Mouse (Mus musculus): ENCODE data around the gene Als2. TPM values are rescaled to one million over a fixed set of nuclear protein-coding genes. Genes with fewer than 3 reads are reported as not detected.

Als2 gene
- polyA plus RNA-seq, 1 experiment from 2014 or later, result 20.6 TPM

- Histone ChIP-seq H3K27ac (replicated peaks) (no peak overlapping the region), H3K27me3 (no peaks in the 10 kb centered on the region), H3K4me2 (replicated peaks) (no peak overlapping the region), H3K4me3 (no peak overlapping the region), H3K4me1 (no peaks in the 10 kb centered on the region), H3K9me3 (no peaks in the 10 kb centered on the region), H3K9ac (replicated peaks) (no peak overlapping the region), H3K36me3 (peaks cover 9% of the 10 kb centered on the region; the same call in 1 of the 2 replicates)
- ATAC-seq (replicated peaks), result no peak
- WGBS, result 92% methylated on average over 1 of the region's 1 CpGs
These were observed 28.7 kb downstream of the Als2 start for GRCm38 (mm10) chr1:59208331-59208730.

GRCm38 (mm10) chr1:59204489-59204888, 32.5 kb downstream of the Als2 start:
- no peak overlapping the region for H3K4me3 ChIP-seq
- 76% methylated on average over 1 of the region's 1 CpGs for WGBS

DNA sequence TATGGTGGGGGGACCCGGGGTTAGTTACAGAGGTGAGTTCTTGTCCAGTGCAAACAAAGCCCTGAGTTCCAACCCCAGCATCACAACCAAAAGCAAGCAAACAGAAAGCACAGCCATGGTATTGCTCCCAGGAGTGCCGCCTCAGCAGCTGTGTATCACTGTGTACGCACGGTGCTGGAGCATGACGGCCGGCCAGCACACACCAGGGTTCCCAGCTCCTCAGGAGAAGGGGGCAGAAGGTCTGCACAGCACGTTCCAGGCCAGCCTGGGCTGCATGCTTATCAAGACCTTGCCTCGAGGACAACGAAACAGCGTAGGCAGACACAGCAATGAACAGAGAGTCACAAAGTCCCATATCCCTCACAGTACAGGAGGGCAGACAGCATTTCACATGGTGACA, 34.7 kb downstream of the Als2 start:
- Histone ChIP-seq H3K4me3 (no peak overlapping the region), H3K4me2 (replicated peaks) (no peak overlapping the region), H3K4me1 (no peaks in the 10 kb centered on the region), H3K9ac (replicated peaks) (no peak overlapping the region), H3K9me3 (no peaks in the 10 kb centered on the region), H3K36me3 (peaks cover 20% of the 10 kb centered on the region), H3K27ac (replicated peaks) (no peak overlapping the region), H3K27me3 (no peaks in the 10 kb centered on the region)
- 95% methylated on average over 10 of the region's 10 CpGs for WGBS
- no peak for ATAC-seq (replicated peaks)

More at GRCm38 (mm10) chr1:59204489-59204888, 32.5 kb downstream of the Als2 start:
- ATAC-seq (replicated peaks), result no peak
- Histone ChIP-seq H3K9ac (replicated peaks) (no peak overlapping the region), H3K9me3 (no peaks in the 10 kb centered on the region), H3K4me2 (replicated peaks) (no peak overlapping the region), H3K27me3 (no peaks in the 10 kb centered on the region), H3K36me3 (peaks cover 14% of the 10 kb centered on the region), H3K27ac (replicated peaks) (no peak overlapping the region), H3K4me1 (no peaks in the 10 kb centered on the region)

DNA sequence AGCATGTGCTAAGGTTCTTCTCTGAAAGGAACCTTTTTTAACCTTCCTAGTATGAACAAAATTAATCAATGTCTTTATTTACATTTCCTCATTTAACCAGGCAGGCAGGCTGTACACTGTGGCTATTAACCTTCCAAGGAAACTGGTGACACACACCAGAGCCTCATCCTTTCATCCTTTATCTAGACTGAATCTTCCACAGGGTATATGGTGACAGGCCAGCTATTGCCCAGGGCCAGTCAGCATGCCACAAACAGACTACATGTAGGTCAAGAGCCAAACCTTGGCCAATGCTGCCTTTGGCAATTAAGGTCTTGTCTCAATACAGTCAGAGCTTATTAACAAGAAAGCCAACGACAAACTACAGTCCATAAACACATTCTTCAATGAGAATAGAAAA, 35.5 kb downstream of the Als2 start:
- H3K9ac ChIP-seq (replicated peaks), result no peak overlapping the region
- H3K4me1 ChIP-seq, result no peaks in the 10 kb centered on the region
- H3K4me2 ChIP-seq (replicated peaks), result no peak overlapping the region
- 74% methylated on average over 1 of the region's 1 CpGs for WGBS
- H3K4me3 ChIP-seq, result no peak overlapping the region
- H3K27me3 ChIP-seq, result no peaks in the 10 kb centered on the region
- peaks cover 19% of the 10 kb centered on the region for H3K36me3 ChIP-seq
- H3K9me3 ChIP-seq, result no peaks in the 10 kb centered on the region
- no peak for ATAC-seq (replicated peaks)
- no peak overlapping the region for H3K27ac ChIP-seq (replicated peaks)

DNA sequence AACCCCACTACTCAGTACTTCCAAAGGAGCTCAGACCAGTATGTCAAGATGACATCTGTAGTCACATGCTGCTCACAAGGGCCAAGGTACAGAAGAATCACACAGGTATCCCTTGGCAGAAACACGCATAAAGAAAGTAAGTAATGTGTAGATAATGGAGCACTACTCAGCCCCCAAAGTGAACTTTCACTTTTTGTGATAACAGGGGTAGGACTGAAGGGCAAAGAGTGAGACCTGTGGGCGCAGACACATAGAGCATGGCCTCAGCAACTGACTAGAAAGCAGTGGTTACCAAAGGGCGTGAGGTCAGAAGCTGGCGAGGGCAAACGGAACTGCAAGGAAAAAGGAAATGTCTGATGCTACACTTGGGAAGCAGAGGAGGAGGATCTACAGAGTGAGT, 36.1 kb downstream of the Als2 start:
- WGBS, result 92% methylated on average over 5 of the region's 5 CpGs
- no peak for ATAC-seq (replicated peaks)
- H3K9me3 ChIP-seq, result no peaks in the 10 kb centered on the region

GRCm38 (mm10) chr1:59194979-59195378, 42.1 kb downstream of the Als2 start:
- Histone ChIP-seq H3K27ac (replicated peaks) (no peak overlapping the region), H3K27me3 (no peaks in the 10 kb centered on the region), H3K4me1 (no peaks in the 10 kb centered on the region), H3K36me3 (peaks cover 33% of the 10 kb centered on the region), H3K9ac (replicated peaks) (no peak overlapping the region), H3K4me3 (no peak overlapping the region), H3K4me2 (replicated peaks) (no peak overlapping the region), H3K9me3 (no peaks in the 10 kb centered on the region)
- ATAC-seq (replicated peaks), result no peak
- WGBS, result 58% methylated on average over 6 of the region's 6 CpGs

More for the DNA sequence above, 36.1 kb downstream of the Als2 start:
- no peak overlapping the region for H3K9ac ChIP-seq (replicated peaks)
- H3K4me2 ChIP-seq (replicated peaks), result no peak overlapping the region
- H3K4me3 ChIP-seq, result no peak overlapping the region
- peaks cover 19% of the 10 kb centered on the region for H3K36me3 ChIP-seq
- H3K27ac ChIP-seq (replicated peaks), result no peak overlapping the region
- no peaks in the 10 kb centered on the region for H3K27me3 ChIP-seq
- H3K4me1 ChIP-seq, result no peaks in the 10 kb centered on the region

- peaks cover 33% of the 10 kb centered on the region for H3K36me3 ChIP-seq
- no peak overlapping the region for H3K27ac ChIP-seq (replicated peaks)
- no peak for ATAC-seq (replicated peaks)
- no peaks in the 10 kb centered on the region for H3K27me3 ChIP-seq
- WGBS, result 80% methylated on average over 5 of the region's 5 CpGs
- no peaks in the 10 kb centered on the region for H3K9me3 ChIP-seq
- H3K4me2 ChIP-seq (replicated peaks), result no peak overlapping the region
- H3K4me3 ChIP-seq, result no peak overlapping the region
- H3K4me1 ChIP-seq, result no peaks in the 10 kb centered on the region
- no peak overlapping the region for H3K9ac ChIP-seq (replicated peaks)
These were observed 49.2 kb downstream of the Als2 start for GRCm38 (mm10) chr1:59187786-59188185.

DNA sequence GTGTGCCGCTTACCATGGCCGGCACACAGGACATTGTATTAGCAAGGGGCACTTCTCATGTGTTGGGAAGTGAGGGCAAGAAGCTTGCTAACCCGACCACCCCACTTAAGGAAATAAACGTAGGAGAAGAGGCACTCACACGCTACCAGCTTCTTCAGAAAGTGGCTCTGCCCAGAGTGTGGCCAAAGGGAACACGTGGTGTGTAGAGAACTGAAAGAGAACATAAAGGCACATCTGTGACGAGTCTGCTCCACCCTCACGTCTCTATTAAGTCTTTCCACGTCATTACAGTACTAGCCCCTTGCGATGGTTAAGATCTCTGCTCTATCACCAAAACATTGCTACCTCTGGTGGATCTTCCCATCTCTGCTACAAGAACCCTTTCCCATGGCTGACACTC, 50.7 kb downstream of the Als2 start:
- no peak overlapping the region for H3K9ac ChIP-seq (replicated peaks)
- no peaks in the 10 kb centered on the region for H3K4me1 ChIP-seq
- H3K4me2 ChIP-seq (replicated peaks), result no peak overlapping the region
- 91% methylated on average over 10 of the region's 10 CpGs for WGBS
- no peak overlapping the region for H3K4me3 ChIP-seq
- no peaks in the 10 kb centered on the region for H3K27me3 ChIP-seq
- no peak overlapping the region for H3K27ac ChIP-seq (replicated peaks)
- no peak for ATAC-seq (replicated peaks)
- H3K9me3 ChIP-seq, result no peaks in the 10 kb centered on the region
- H3K36me3 ChIP-seq, result peaks cover 44% of the 10 kb centered on the region

GRCm38 (mm10) chr1:59185410-59185809, 51.6 kb downstream of the Als2 start:
- H3K4me2 ChIP-seq (replicated peaks), result no peak overlapping the region
- no peak overlapping the region for H3K27ac ChIP-seq (replicated peaks)
- no peaks in the 10 kb centered on the region for H3K4me1 ChIP-seq
- H3K9ac ChIP-seq (replicated peaks), result no peak overlapping the region
- WGBS, result 94% methylated on average over 9 of the region's 9 CpGs
- H3K9me3 ChIP-seq, result no peaks in the 10 kb centered on the region
- ATAC-seq (replicated peaks), result no peak
- peaks cover 39% of the 10 kb centered on the region for H3K36me3 ChIP-seq
- H3K27me3 ChIP-seq, result no peaks in the 10 kb centered on the region
- no peak overlapping the region for H3K4me3 ChIP-seq

DNA sequence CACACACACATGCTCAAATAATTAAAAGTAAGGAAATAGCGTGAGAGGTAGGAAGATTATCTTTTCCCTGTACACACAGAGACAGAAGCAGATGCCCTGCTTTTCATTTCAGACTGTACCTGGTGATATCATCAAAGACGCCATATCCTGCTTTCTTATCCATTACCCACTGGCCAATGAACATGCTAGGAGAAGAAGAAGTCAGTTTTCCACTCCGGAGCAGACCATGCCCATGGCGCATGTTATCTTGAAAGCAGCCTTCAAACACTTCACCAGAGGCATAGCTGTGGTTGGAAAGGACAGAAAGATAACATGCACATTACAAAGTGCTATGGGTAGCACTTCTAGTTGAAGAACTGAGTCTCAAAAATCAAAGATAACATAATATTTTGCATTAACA, 54.0 kb downstream of the Als2 start:
- H3K9me3 ChIP-seq, result no peaks in the 10 kb centered on the region
- no peak overlapping the region for H3K4me2 ChIP-seq (replicated peaks)

GRCm38 (mm10) chr1:59182373-59182772, 54.7 kb downstream of the Als2 start:
- Histone ChIP-seq H3K36me3 (peaks cover 59% of the 10 kb centered on the region), H3K4me2 (replicated peaks) (no peak overlapping the region), H3K27ac (replicated peaks) (no peak overlapping the region), H3K4me1 (no peaks in the 10 kb centered on the region), H3K27me3 (no peaks in the 10 kb centered on the region), H3K9ac (replicated peaks) (no peak overlapping the region), H3K9me3 (no peaks in the 10 kb centered on the region), H3K4me3 (no peak overlapping the region)
- 95% methylated on average over 2 of the region's 2 CpGs for WGBS
- ATAC-seq (replicated peaks), result no peak

More for the DNA sequence above, 54.0 kb downstream of the Als2 start:
- no peak overlapping the region for H3K9ac ChIP-seq (replicated peaks)
- no peaks in the 10 kb centered on the region for H3K27me3 ChIP-seq
- no peak overlapping the region for H3K27ac ChIP-seq (replicated peaks)
- no peak for ATAC-seq (replicated peaks)
- peaks cover 57% of the 10 kb centered on the region for H3K36me3 ChIP-seq
- WGBS, result 95% methylated on average over 4 of the region's 4 CpGs
- H3K4me1 ChIP-seq, result no peaks in the 10 kb centered on the region
- no peak overlapping the region for H3K4me3 ChIP-seq

DNA sequence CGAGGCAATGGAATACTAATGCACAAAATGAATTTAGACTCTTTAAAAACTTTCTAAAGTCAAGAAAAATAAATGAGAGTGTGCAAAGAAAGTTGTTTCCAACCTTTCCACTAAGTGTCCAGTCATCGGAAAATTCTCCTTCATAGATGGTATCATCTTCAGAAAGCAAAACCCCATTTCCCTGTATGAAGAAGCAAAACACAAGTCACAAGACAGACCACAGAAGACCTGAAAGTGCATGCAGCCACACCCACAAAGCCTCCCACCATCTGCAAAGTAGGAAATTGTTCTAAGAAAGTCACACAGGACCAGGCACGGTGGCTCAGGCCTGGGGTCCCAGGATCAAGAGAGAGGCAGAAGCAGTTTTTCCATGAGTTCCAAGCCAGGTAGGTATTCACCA, 57.0 kb downstream of the Als2 start:
- Histone ChIP-seq H3K4me3 (no peak overlapping the region), H3K27me3 (no peaks in the 10 kb centered on the region), H3K36me3 (peaks cover 58% of the 10 kb centered on the region), H3K4me2 (replicated peaks) (no peak overlapping the region), H3K9me3 (no peaks in the 10 kb centered on the region), H3K9ac (replicated peaks) (no peak overlapping the region), H3K27ac (replicated peaks) (no peak overlapping the region), H3K4me1 (no peaks in the 10 kb centered on the region)
- 89% methylated on average over 3 of the region's 3 CpGs for WGBS
- no peak for ATAC-seq (replicated peaks)

GRCm38 (mm10) chr1:59178401-59178800, 58.6 kb downstream of the Als2 start:
- Histone ChIP-seq H3K4me3 (no peak overlapping the region), H3K9me3 (no peaks in the 10 kb centered on the region), H3K4me2 (replicated peaks) (no peak overlapping the region), H3K4me1 (no peaks in the 10 kb centered on the region), H3K27ac (replicated peaks) (no peak overlapping the region), H3K27me3 (no peaks in the 10 kb centered on the region), H3K36me3 (peaks cover 56% of the 10 kb centered on the region), H3K9ac (replicated peaks) (no peak overlapping the region)
- ATAC-seq (replicated peaks), result no peak
- 89% methylated on average over 10 of the region's 10 CpGs for WGBS

All from forebrain, embryonic 15.5 days (tissue).